Mouse (Mus musculus) stomach, postnatal 0 days (tissue): ENCODE data around the gene Capn5. TPM values are rescaled to one million over a fixed set of nuclear protein-coding genes. Genes with fewer than 3 reads are reported as not detected.

Source experiments
- ATAC-seq: fragments of 200-750 bp; cut with Nextera tagmentation; 2 replicates; pipeline ENCODE4 v1.8.0; 2017; ENCODE audit not compliant: low FRiP score, low TSS enrichment
- DNase-seq: peaks from one replicate; pipeline ENCODE4 v3.0.0-alpha.2; 2016; ENCODE audit warnings: low spot score
- H3K27ac ChIP-seq: fragments of 300-500 bp; sonication (generic); replicated peaks from 2 replicates; pipeline ENCODE4 v1.5.1; 2014; ENCODE audit warnings: mild to moderate bottlenecking, control low read depth
- H3K27me3 ChIP-seq: fragments of 300-500 bp; sonication (generic); 2 replicates; pipeline ENCODE4 v1.6.1; 2014; ENCODE audit warnings: low read length; ENCODE audit not compliant: control insufficient read depth, insufficient read depth
- H3K36me3 ChIP-seq: fragments of 300-500 bp; sonication (generic); 2 replicates; pipeline ENCODE4 v1.6.1; 2014; ENCODE audit warnings: low read length, mixed read lengths; ENCODE audit not compliant: control insufficient read depth, insufficient read depth
- H3K4me1 ChIP-seq: fragments of 300-500 bp; sonication (generic); replicated peaks from 2 replicates; pipeline ENCODE4 v1.6.1; 2014; ENCODE audit warnings: antibody characterized with exemption; ENCODE audit not compliant: control insufficient read depth, insufficient read depth
- H3K4me2 ChIP-seq: fragments of 300-500 bp; sonication (generic); replicated peaks from 2 replicates; pipeline ENCODE4 v1.6.1; 2014; ENCODE audit warnings: low read depth, mild to moderate bottlenecking, control low read depth, moderate library complexity
- H3K4me3 ChIP-seq: fragments of 300-500 bp; sonication (generic); 2 replicates; pipeline ENCODE4 v1.5.1; 2014; ENCODE audit warnings: low read depth, low read length, control low read depth
- H3K9ac ChIP-seq: fragments of 300-500 bp; sonication (generic); 2 replicates; pipeline ENCODE4 v1.6.1; 2014; ENCODE audit warnings: mild to moderate bottlenecking, low read length, control low read depth, mixed read lengths
- H3K9me3 ChIP-seq: fragments of 300-500 bp; sonication (generic); 2 replicates; pipeline ENCODE4 v1.6.1; 2016; ENCODE audit warnings: low read length; ENCODE audit not compliant: control insufficient read depth
- CTCF ChIP-seq: IDR thresholded peaks from 2 replicates; pipeline ENCODE4 v1.5.1; 2016; ENCODE audit warnings: antibody characterized with exemption, low read depth, mild to moderate bottlenecking, moderate library complexity
- EP300 ChIP-seq: optimal IDR thresholded peaks from 2 replicates; pipeline ENCODE3; 2016; ENCODE audit warnings: antibody characterized with exemption
- WGBS: fragments of 180-500 bp; shearing (Covaris S2); extraction: QIAGEN DNeasy Blood & Tissue Kit; methylation state at CpG from one replicate; pipeline ENCODE4 v1.1.7; 2014; 5-methylcytosine and 5-hydroxymethylcytosine counted together
- polyA plus RNA-seq: library from polyadenylated mRNA; unstranded; fragments of >200 nt; fragmentation: Nextera tagmentation; extraction: Ambion mirVana; gene quantifications from 2 replicates; pipeline ENCODE4 v1.2.1, GENCODE M21; 2015

Gene Capn5
- polyA plus RNA-seq, 1 experiment from 2014 or later: 13.2 TPM

DNA sequence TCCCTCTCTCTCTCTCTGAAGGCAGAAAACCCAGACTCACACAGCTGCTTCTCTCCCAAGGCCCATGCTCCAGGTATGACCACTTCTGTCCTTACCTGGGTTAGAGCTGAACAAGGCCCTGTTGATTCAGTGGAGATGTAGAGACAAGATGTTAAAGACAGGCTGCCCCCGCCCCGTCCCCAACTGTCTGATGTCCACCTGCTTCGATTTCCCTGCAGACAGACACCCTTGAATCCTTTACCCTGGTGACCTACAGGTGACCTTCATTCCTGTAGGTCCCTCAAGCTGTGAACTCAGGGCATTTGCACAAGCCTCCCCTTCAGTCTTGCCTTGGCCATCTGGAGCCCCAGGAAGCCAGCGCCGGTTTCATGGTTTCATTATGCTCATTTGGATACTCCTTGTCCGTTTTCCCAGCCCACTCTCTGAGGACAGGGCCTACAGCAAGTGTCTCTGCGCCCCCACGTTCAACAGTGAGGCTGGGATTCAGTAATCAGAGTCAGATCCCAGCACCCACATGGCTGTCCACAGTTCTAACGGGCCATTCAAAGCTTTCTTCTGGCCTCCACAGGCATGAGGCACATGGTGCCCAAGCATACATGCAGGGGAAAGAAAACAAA, 13.6 kb downstream of the Capn5 start:
- H3K9ac ChIP-seq: no peak overlapping the region
- no peaks in the 10 kb centered on the region for H3K36me3 ChIP-seq
- peak overlapping the region; percentile 61 for H3K27ac ChIP-seq
- H3K27me3 ChIP-seq: no peaks in the 10 kb centered on the region
- ATAC-seq (no peak), DNase-seq (no peak)
- 74% methylated on average over 9 of the region's 9 CpGs for WGBS
- H3K4me2 ChIP-seq: no peak overlapping the region
- no peaks in the 10 kb centered on the region for H3K9me3 ChIP-seq
- peaks cover 9% of the 10 kb centered on the region for H3K4me1 ChIP-seq
- TF ChIP-seq CTCF: no peak
- TF ChIP-seq EP300: no peak
- H3K4me3 ChIP-seq: no peak overlapping the region

DNA sequence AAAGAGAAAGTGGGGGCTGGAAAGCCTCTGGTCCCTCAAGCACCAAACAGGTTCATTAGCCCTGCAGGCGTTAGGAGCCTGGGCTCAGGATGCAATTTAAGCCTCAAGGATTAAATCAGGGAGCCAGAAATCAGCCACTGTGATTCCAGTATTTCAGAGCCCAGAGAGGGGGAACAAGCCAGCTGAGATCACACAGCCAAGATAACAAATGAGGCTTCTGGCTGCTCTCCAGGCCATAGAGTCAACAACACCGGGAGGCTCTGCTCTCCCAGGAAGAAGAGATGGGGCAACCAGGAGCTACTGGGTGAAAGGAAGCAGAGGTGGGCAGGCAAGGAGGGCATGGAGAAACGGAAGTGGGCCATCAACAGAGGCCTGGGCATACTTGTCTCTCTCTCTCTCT, 14.4 kb downstream of the Capn5 start:
- Histone ChIP-seq H3K4me3 (no peak overlapping the region), H3K9me3 (no peaks in the 10 kb centered on the region), H3K36me3 (no peaks in the 10 kb centered on the region), H3K9ac (no peak overlapping the region), H3K4me1 (peaks cover 10% of the 10 kb centered on the region), H3K27me3 (no peaks in the 10 kb centered on the region), H3K4me2 (no peak overlapping the region), H3K27ac (peak overlapping the region; percentile 82)
- DNase-seq: peak; percentile 77
- whole genome bisulfite sequencing: 29% methylated on average over 3 of the region's 3 CpGs
- ATAC-seq: 0 out of 2 replicates have a peak, but pooled peaks have one; percentile 28
- TF ChIP-seq EP300 (no peak), CTCF (no peak)

DNA sequence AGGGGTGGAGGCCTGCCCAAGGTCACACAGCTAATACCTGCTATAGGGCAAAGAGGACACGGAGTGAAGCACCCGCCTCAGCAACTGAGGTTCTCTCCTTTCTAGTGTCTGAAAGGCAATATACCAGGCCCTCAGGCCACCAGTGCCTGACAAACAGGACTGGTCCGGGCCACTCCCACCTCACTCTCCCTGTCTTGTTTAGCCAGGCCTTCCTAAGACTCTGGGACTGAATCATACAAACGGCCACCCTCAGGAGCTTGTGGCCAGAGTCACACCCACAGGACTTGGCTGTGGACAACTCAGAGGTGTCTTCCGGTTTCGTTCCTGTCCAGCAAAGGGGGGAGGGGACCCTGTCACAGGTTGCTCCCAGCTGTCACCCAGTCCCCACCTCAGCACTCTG, 15.8 kb downstream of the Capn5 start:
- DNase-seq (peak; percentile 55), ATAC-seq (peak; percentile 44; the same call in 1 of the 2 replicates)
- Histone ChIP-seq H3K27me3 (no peaks in the 10 kb centered on the region), H3K4me3 (no peak overlapping the region), H3K4me2 (no peak overlapping the region), H3K4me1 (peaks cover 12% of the 10 kb centered on the region), H3K9ac (no peak overlapping the region), H3K9me3 (no peaks in the 10 kb centered on the region), H3K27ac (peak overlapping the region; percentile 82), H3K36me3 (no peaks in the 10 kb centered on the region)
- WGBS: 58% methylated on average over 6 of the region's 6 CpGs
- TF ChIP-seq EP300: no peak
- no peak for TF ChIP-seq CTCF

DNA sequence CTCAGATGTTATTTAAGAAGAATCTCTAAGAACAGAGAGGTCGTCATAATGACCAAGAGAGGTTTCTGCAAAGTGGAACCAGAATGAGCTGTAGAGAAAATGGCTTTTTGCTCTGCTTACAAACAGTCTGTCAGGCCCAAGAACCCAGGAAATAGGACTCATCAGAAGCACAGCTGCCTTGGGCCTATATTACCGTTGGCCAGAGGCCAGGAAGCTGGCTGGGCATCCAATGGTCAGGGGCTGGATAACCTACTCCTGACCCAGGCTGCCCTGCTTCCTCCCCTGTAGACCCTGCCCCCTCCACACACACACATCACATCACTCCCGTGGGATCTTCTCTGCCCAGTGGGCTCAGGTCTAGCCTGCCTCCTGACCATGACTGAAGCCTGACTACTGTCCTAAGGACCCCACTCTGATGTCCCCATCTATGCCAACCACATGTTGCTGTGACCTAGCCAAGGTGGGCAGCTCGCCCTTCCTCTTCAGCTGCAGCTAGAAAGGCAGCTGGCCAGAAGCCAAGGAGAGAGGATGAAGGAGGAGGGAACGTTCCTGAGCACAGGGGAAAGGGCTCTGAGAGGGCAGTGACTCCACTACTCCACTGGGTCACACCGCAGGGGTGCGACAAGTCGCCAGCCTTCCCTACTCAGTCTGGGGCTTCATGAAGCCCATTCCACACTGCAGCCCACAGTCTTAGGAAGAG, 17.9 kb downstream of the Capn5 start:
- Histone ChIP-seq H3K27ac (peak overlapping the region; percentile 82), H3K4me3 (no peak overlapping the region), H3K9me3 (no peaks in the 10 kb centered on the region), H3K27me3 (no peaks in the 10 kb centered on the region), H3K9ac (peak overlapping the region; percentile 19), H3K4me1 (peaks cover 12% of the 10 kb centered on the region), H3K4me2 (peak overlapping the region; percentile 23; the same call in 1 of the 2 replicates), H3K36me3 (no peaks in the 10 kb centered on the region)
- ATAC-seq (no peak), DNase-seq (no peak)
- WGBS: 34% methylated on average over 8 of the region's 8 CpGs
- TF ChIP-seq EP300: no peak
- no peak for TF ChIP-seq CTCF

DNA sequence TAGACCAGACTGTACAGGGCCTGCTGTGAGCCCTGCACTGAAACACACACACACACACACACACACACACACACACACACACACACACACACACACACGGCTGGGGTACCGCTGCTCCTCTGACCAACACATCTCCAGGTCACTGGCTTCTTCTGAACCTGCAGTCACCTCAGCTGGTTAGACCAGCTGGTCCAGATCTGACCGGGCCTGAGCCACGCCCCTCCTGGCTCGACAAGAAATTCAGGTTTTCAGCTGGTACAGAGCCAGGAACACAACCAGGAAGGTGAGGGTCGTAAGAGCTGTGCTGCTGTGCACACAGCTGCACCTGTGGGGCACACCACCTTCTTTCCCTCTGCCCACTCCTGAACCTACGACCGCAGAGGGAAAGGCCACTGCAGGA, 19.6 kb downstream of the Capn5 start:
- ATAC-seq (peak; percentile 48), DNase-seq (peak; percentile 89)
- Histone ChIP-seq H3K4me3 (no peak overlapping the region), H3K9ac (no peak overlapping the region), H3K27me3 (no peaks in the 10 kb centered on the region), H3K36me3 (no peaks in the 10 kb centered on the region), H3K4me1 (peaks cover 12% of the 10 kb centered on the region), H3K27ac (peak overlapping the region; percentile 82), H3K4me2 (peak overlapping the region; percentile 29; the same call in 1 of the 2 replicates), H3K9me3 (no peaks in the 10 kb centered on the region)
- TF ChIP-seq EP300 (peak; percentile 91), CTCF (no peak)
- 31% methylated on average over 8 of the region's 8 CpGs for WGBS
